Mouse (Mus musculus) forebrain, embryonic 14.5 days (tissue): ENCODE measurements around the gene Fezf2. TPM values are rescaled to one million over a fixed set of nuclear protein-coding genes. Genes with fewer than 3 reads are reported as not detected.

Source experiments
- ATAC-seq: fragments of 200-750 bp; cut with Nextera tagmentation; 2 replicates; pipeline ENCODE4 v1.8.0; 2017; ENCODE audit warnings: mild to moderate bottlenecking, moderate library complexity
- DNase-seq: peaks from one replicate; pipeline ENCODE4 v3.0.0-alpha.2; 2015; ENCODE audit warnings: low spot score
- H3K27ac ChIP-seq: fragments of 300-500 bp; sonication (generic); 2 replicates; pipeline ENCODE4 v1.5.1; 2014; ENCODE audit warnings: low read depth, mild to moderate bottlenecking, control low read depth, low read length, moderate library complexity
- H3K27me3 ChIP-seq: fragments of 300-500 bp; sonication (generic); replicated peaks from 2 replicates; pipeline ENCODE4 v1.6.1; 2014; ENCODE audit warnings: low read length, control low read depth, mixed read lengths; ENCODE audit not compliant: control insufficient read depth, insufficient read depth
- H3K36me3 ChIP-seq: fragments of 300-500 bp; sonication (generic); 2 replicates; pipeline ENCODE4 v1.6.1; 2014; ENCODE audit warnings: low read length, control low read depth; ENCODE audit not compliant: control insufficient read depth, insufficient read depth
- H3K4me1 ChIP-seq: fragments of 300-500 bp; sonication (generic); 2 replicates; pipeline ENCODE4 v1.6.1; 2014; ENCODE audit warnings: antibody characterized with exemption, low read length, control low read depth; ENCODE audit not compliant: control insufficient read depth, insufficient read depth
- H3K4me2 ChIP-seq: fragments of 300-500 bp; sonication (generic); 2 replicates; pipeline ENCODE4 v1.6.1; 2014; ENCODE audit warnings: mild to moderate bottlenecking, control low read depth, low read length
- H3K4me3 ChIP-seq: fragments of 300-500 bp; sonication (generic); 2 replicates; pipeline ENCODE4 v1.5.1; 2014; ENCODE audit warnings: low read depth, low read length, control low read depth
- H3K9ac ChIP-seq: fragments of 300-500 bp; sonication (generic); 2 replicates; pipeline ENCODE4 v1.6.1; 2014; ENCODE audit warnings: mild to moderate bottlenecking, low read length, control low read depth, moderate library complexity
- H3K9me3 ChIP-seq: fragments of 300-500 bp; sonication (generic); replicated peaks from 2 replicates; pipeline ENCODE4 v1.6.1; 2016; ENCODE audit warnings: low read length, control low read depth, mixed read lengths; ENCODE audit not compliant: control insufficient read depth
- WGBS: fragments of 180-500 bp; shearing (Covaris S2); extraction: QIAGEN DNeasy Blood & Tissue Kit; methylation state at CpG from one replicate; pipeline ENCODE4 v1.1.7; 2014; 5-methylcytosine and 5-hydroxymethylcytosine counted together
- polyA plus RNA-seq: library from polyadenylated mRNA; unstranded; fragments of >200 nt; fragmentation: Nextera tagmentation; extraction: Ambion mirVana; gene quantifications from 2 replicates; pipeline ENCODE4 v1.2.1, GENCODE M21; 2014

Fezf2 gene
- polyA plus RNA-seq, 1 experiment from 2014 or later: 69.6 TPM

- Histone ChIP-seq H3K4me3 (peak overlapping the region; percentile 56), H3K4me2 (peak overlapping the region; percentile 64), H3K9me3 (no peaks in the 10 kb centered on the region), H3K27me3 (peaks cover 21% of the 10 kb centered on the region), H3K4me1 (peaks cover 21% of the 10 kb centered on the region; the same call in 1 of the 2 replicates), H3K27ac (peak overlapping the region; percentile 98), H3K9ac (peak overlapping the region; percentile 91), H3K36me3 (peaks cover 8% of the 10 kb centered on the region; the same call in 1 of the 2 replicates)
- peak; percentile 58 for DNase-seq
- no peak for ATAC-seq
- 3% methylated on average over 19 of the region's 19 CpGs for WGBS
Observed at GRCm38 (mm10) chr14:12340238-12341074, 7.5 kb downstream of the Fezf2 start.

GRCm38 (mm10) chr14:12338811-12339565 is 9.0 kb downstream of the Fezf2 start:
- Histone ChIP-seq H3K27me3 (peaks cover 11% of the 10 kb centered on the region; the same call in 1 of the 2 replicates), H3K4me2 (peak overlapping the region; percentile 64), H3K9ac (peak overlapping the region; percentile 40), H3K27ac (peak overlapping the region; percentile 92), H3K9me3 (no peaks in the 10 kb centered on the region), H3K36me3 (peaks cover 8% of the 10 kb centered on the region; the same call in 1 of the 2 replicates), H3K4me1 (peaks cover 27% of the 10 kb centered on the region; the same call in 1 of the 2 replicates), H3K4me3 (peak overlapping the region; percentile 9; the same call in 1 of the 2 replicates)
- WGBS: 3% methylated on average over 10 of the region's 10 CpGs
- ATAC-seq (no peak), DNase-seq (peak; percentile 48)

GRCm38 (mm10) chr14:12337998-12338809 is 9.8 kb downstream of the Fezf2 start:
- 1% methylated on average over 16 of the region's 16 CpGs for WGBS
- no peaks in the 10 kb centered on the region for H3K9me3 ChIP-seq
- no peak overlapping the region for H3K4me3 ChIP-seq
- peak overlapping the region; percentile 64 for H3K4me2 ChIP-seq
- H3K9ac ChIP-seq: peak overlapping the region; percentile 40; the same call in 1 of the 2 replicates
- ATAC-seq (peak; percentile 78), DNase-seq (peak; percentile 97)
- H3K36me3 ChIP-seq: peaks cover 8% of the 10 kb centered on the region; the same call in 1 of the 2 replicates
- peak overlapping the region; percentile 92 for H3K27ac ChIP-seq
- peaks cover 14% of the 10 kb centered on the region; the same call in 1 of the 2 replicates for H3K27me3 ChIP-seq
- H3K4me1 ChIP-seq: peaks cover 27% of the 10 kb centered on the region; the same call in 1 of the 2 replicates

GRCm38 (mm10) chr14:12337421-12337997 is 10.5 kb downstream of the Fezf2 start:
- WGBS: under 1% methylated on average over 8 of the region's 8 CpGs
- no peak overlapping the region for H3K9ac ChIP-seq
- H3K27me3 ChIP-seq: peaks cover 15% of the 10 kb centered on the region; the same call in 1 of the 2 replicates
- no peak overlapping the region for H3K4me3 ChIP-seq
- ATAC-seq (peak; percentile 65), DNase-seq (no peak)
- H3K4me2 ChIP-seq: no peak overlapping the region
- H3K27ac ChIP-seq: peak overlapping the region; percentile 92
- no peaks in the 10 kb centered on the region for H3K9me3 ChIP-seq
- H3K4me1 ChIP-seq: peaks cover 27% of the 10 kb centered on the region; the same call in 1 of the 2 replicates
- H3K36me3 ChIP-seq: peaks cover 6% of the 10 kb centered on the region; the same call in 1 of the 2 replicates

- peaks cover 9% of the 10 kb centered on the region; the same call in 1 of the 2 replicates for H3K27me3 ChIP-seq
- no peak overlapping the region for H3K27ac ChIP-seq
- H3K36me3 ChIP-seq: no peaks in the 10 kb centered on the region
- no peaks in the 10 kb centered on the region for H3K9me3 ChIP-seq
- ATAC-seq (no peak), DNase-seq (peak; percentile 69)
- 59% methylated on average over 7 of the region's 7 CpGs for WGBS
- H3K4me2 ChIP-seq: no peak overlapping the region
- H3K4me1 ChIP-seq: peaks cover 27% of the 10 kb centered on the region; the same call in 1 of the 2 replicates
- no peak overlapping the region for H3K4me3 ChIP-seq
- no peak overlapping the region for H3K9ac ChIP-seq
Observed at GRCm38 (mm10) chr14:12334925-12335324, 13.1 kb downstream of the Fezf2 start.

GRCm38 (mm10) chr14:12333622-12334021 is 14.4 kb downstream of the Fezf2 start:
- no peaks in the 10 kb centered on the region for H3K36me3 ChIP-seq
- no peak overlapping the region for H3K27ac ChIP-seq
- peaks cover 18% of the 10 kb centered on the region; the same call in 1 of the 2 replicates for H3K4me1 ChIP-seq
- no peak overlapping the region for H3K9ac ChIP-seq
- H3K27me3 ChIP-seq: peaks cover 9% of the 10 kb centered on the region; the same call in 1 of the 2 replicates
- 82% methylated on average over 7 of the region's 7 CpGs for WGBS
- no peak overlapping the region for H3K4me3 ChIP-seq
- H3K9me3 ChIP-seq: no peaks in the 10 kb centered on the region
- DNase-seq: no peak
- ATAC-seq: no peak
- H3K4me2 ChIP-seq: no peak overlapping the region

- H3K4me3 ChIP-seq: no peak overlapping the region
- WGBS: 46% methylated on average over 2 of the region's 2 CpGs
- no peak for ATAC-seq
- H3K27ac ChIP-seq: no peak overlapping the region
- no peak overlapping the region for H3K9ac ChIP-seq
- DNase-seq: peak; percentile 21
- no peak overlapping the region for H3K4me2 ChIP-seq
- no peaks in the 10 kb centered on the region for H3K27me3 ChIP-seq
- H3K4me1 ChIP-seq: 0 out of 2 replicates have a peak, but pooled peaks cover 2% of the 10 kb centered on the region
- no peaks in the 10 kb centered on the region for H3K9me3 ChIP-seq
- H3K36me3 ChIP-seq: no peaks in the 10 kb centered on the region
Observed at GRCm38 (mm10) chr14:12303106-12303505, 44.9 kb downstream of the Fezf2 start.

- H3K27ac ChIP-seq: no peak overlapping the region
- DNase-seq: peak; percentile 73
- H3K4me2 ChIP-seq: no peak overlapping the region
- H3K27me3 ChIP-seq: no peaks in the 10 kb centered on the region
- no peak overlapping the region for H3K9ac ChIP-seq
- H3K9me3 ChIP-seq: no peaks in the 10 kb centered on the region
- 58% methylated on average over 3 of the region's 3 CpGs for WGBS
- H3K36me3 ChIP-seq: no peaks in the 10 kb centered on the region
- H3K4me3 ChIP-seq: no peak overlapping the region
- ATAC-seq: peak; percentile 26; the same call in 1 of the 2 replicates
- no peaks in the 10 kb centered on the region for H3K4me1 ChIP-seq
Observed at GRCm38 (mm10) chr14:12300677-12301076, 47.3 kb downstream of the Fezf2 start.
